Mouse (Mus musculus) G1E (cell line): Measurements from ENCODE around the gene Sin3b.

ENCODE experiments used
- CTCF ChIP-seq: IDR thresholded peaks from 2 replicates; pipeline ENCODE4 v1.5.1; 2012; ENCODE audit warnings: low read depth, low read length, inconsistent platforms, mixed read lengths
- GATA1 ChIP-seq: IDR thresholded peaks from 2 replicates; pipeline ENCODE4 v1.6.1; 2012; ENCODE audit warnings: borderline replicate concordance, low read length, inconsistent platforms, mixed read lengths
- TAL1 ChIP-seq: conservative IDR thresholded peaks from 2 replicates; pipeline ENCODE4 v1.6.1; 2012; ENCODE audit warnings: low read depth, low read length, inconsistent platforms, mixed read lengths

DNA sequence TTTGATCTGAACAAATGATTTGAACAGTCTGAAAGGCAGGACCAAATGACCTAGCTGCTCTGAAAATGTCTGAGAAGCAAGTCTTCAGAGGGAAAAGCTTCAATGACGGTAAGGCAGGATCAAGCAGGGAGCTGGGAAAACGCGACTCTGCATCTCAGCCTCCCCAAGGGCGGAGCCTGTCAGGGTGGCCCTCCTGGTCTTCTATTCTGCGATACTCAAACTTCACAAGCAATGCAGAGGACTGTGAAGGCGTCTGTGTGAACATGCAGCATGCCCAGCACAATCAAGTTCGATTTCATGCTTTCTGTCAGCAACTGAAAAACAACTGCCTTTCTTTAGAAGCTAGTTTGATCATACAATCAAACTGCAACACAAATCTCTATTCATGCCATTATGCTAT is 43.7 kb downstream of the Sin3b start:
- TF ChIP-seq CTCF: no peak
- no peak for TF ChIP-seq TAL1
- TF ChIP-seq GATA1: no peak
